Mouse (Mus musculus): Measurements from ENCODE around the gene Dcun1d1.

DNA sequence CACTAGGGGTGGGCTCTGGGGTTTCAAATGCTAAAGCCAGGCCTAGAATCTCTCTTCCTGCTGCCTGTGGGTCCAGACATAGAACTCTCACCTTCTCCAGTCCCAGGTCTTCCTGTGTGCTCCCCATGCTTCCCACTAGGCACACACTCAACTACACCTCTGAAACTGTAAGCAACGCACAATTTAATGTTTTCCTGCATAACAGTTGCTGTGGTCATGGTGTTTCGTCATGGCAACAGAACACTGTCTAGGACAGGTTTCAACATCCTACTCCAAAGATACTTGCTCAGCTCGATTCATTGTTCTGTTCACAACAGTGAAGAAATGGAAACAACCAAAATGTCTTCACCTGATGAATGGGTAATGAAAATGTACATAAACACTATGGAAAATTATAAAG lies 38.1 kb downstream of the Dcun1d1 start:
- TF ChIP-seq CTCF (IDR thresholded peaks at IDR 0.05; ENCODE audit: control insufficient read depth, insufficient read depth, low read length): no peak
- no peak for TF ChIP-seq POLR2A (IDR thresholded peaks at IDR 0.05; ENCODE audit: borderline replicate concordance, control insufficient read depth, low read depth, low read length)

All from bone marrow, adult 2 months (tissue).